Mouse (Mus musculus): ENCODE data around the gene Nop2. TPM values are rescaled to one million over a fixed set of nuclear protein-coding genes. Genes with fewer than 3 reads are reported as not detected.

Nop2 gene
- polyA plus RNA-seq, 2 experiments: 48.5 to 54.2 TPM

DNA sequence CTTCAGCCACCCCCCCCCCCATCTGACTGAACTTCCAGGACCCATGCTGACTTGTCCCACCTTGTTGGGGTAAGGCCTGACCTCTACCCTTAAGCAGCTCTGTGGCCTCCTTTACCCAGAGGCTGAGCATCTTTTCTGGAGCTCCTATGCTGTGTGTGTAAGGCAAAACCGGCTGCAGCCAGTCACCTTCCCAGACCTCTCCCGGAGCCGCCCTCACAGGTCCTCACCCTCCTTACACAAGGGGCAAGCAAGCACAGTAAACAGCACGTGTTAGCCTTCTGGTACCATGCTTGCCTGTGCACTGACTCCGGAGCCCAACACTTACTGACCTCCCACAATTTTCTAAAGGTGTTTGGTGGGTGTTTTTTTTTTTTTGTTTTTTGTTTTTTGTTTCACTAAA lies 43.8 kb downstream of the Nop2 start:
- WGBS: 96% methylated on average over 5 of the region's 5 CpGs
- no peak overlapping the region for H3K4me2 ChIP-seq (replicated peaks; ENCODE audit: low read depth, low read length, severe bottlenecking)
- ATAC-seq (ENCODE audit: low FRiP score, low read depth): no peak
- TF ChIP-seq POLR2A (IDR thresholded peaks at IDR 0.05; ENCODE audit: borderline replicate concordance, extremely low read depth, insufficient read depth, insufficient read length): no peak
- DNase-seq (ENCODE audit: low spot score): no peak
- no peaks in the 10 kb centered on the region for H3K4me1 ChIP-seq (ENCODE audit: control insufficient read depth, insufficient read depth, low read length)
- H3K9me3 ChIP-seq (ENCODE audit: control insufficient read depth, low read length): no peaks in the 10 kb centered on the region
- H3K9ac ChIP-seq (ENCODE audit: low read depth, low read length, severe bottlenecking): no peak overlapping the region
- no peak overlapping the region for H3K4me3 ChIP-seq (replicated peaks; ENCODE audit: low read length)
- H3K27me3 ChIP-seq (ENCODE audit: control insufficient read depth, insufficient read depth, low read length): no peaks in the 10 kb centered on the region
- no peak overlapping the region for H3K27ac ChIP-seq (replicated peaks; ENCODE audit: low read depth, low read length)
- peaks cover 95% of the 10 kb centered on the region for H3K36me3 ChIP-seq (ENCODE audit: control insufficient read depth, insufficient read depth, low read length)

DNA sequence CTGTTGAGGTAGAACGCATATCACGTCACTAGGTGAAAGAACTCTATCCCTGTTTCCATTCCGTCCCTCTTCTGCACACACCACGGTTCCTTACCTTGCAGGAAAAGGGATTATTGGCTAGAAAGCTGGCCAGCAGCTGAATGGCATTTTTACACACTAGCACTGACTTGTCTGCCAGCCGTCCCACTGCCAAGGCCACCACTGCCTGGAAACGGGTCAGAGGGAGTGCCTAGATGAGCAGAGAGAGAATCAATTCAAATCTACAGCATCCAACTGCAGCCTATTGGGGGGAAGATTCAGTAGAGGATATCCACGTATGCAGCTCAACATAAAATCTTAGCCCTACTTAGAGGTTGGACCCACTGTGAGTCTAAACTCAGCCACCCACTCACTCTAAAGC lies 47.9 kb downstream of the Nop2 start:
- Histone ChIP-seq H3K9ac (ENCODE audit: low read depth, low read length, severe bottlenecking) (no peak overlapping the region), H3K4me2 (replicated peaks; ENCODE audit: low read depth, low read length, severe bottlenecking) (no peak overlapping the region), H3K4me3 (replicated peaks; ENCODE audit: low read length) (no peak overlapping the region), H3K36me3 (ENCODE audit: control insufficient read depth, insufficient read depth, low read length) (peaks cover 98% of the 10 kb centered on the region), H3K27ac (replicated peaks; ENCODE audit: low read depth, low read length) (no peak overlapping the region), H3K4me1 (ENCODE audit: control insufficient read depth, insufficient read depth, low read length) (no peaks in the 10 kb centered on the region), H3K9me3 (ENCODE audit: control insufficient read depth, low read length) (no peaks in the 10 kb centered on the region), H3K27me3 (ENCODE audit: control insufficient read depth, insufficient read depth, low read length) (no peaks in the 10 kb centered on the region)
- ATAC-seq (ENCODE audit: low FRiP score, low read depth) (no peak), DNase-seq (ENCODE audit: low spot score) (no peak)
- WGBS: 90% methylated on average over 7 of the region's 7 CpGs
- no peak for TF ChIP-seq POLR2A (IDR thresholded peaks at IDR 0.05; ENCODE audit: borderline replicate concordance, extremely low read depth, insufficient read depth, insufficient read length)

DNA sequence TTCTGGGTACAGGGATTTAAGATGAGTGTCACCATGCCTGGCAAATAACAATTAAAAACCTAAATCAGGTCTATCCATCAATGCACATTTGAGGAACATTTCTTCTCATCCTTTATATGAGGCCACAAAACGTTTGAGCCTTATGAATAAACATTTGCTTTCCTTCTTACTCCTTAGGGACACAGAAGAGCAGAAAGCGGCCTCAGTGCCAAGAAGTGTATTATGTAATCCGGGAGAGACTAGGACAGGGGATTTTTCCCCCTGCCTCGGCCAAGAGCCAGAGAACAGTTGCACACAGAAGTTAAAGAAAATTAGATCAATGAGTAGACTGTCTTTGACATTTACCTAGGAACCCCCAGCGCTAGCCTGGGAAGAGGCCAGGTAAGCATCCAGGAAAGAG lies 50.4 kb downstream of the Nop2 start:
- Histone ChIP-seq H3K4me1 (ENCODE audit: control insufficient read depth, insufficient read depth, low read length) (no peaks in the 10 kb centered on the region), H3K9ac (ENCODE audit: low read depth, low read length, severe bottlenecking) (no peak overlapping the region), H3K9me3 (ENCODE audit: control insufficient read depth, low read length) (no peaks in the 10 kb centered on the region), H3K27me3 (ENCODE audit: control insufficient read depth, insufficient read depth, low read length) (no peaks in the 10 kb centered on the region), H3K4me3 (replicated peaks; ENCODE audit: low read length) (no peak overlapping the region), H3K36me3 (ENCODE audit: control insufficient read depth, insufficient read depth, low read length) (peaks cover 98% of the 10 kb centered on the region), H3K27ac (replicated peaks; ENCODE audit: low read depth, low read length) (no peak overlapping the region), H3K4me2 (replicated peaks; ENCODE audit: low read depth, low read length, severe bottlenecking) (no peak overlapping the region)
- ATAC-seq (ENCODE audit: low FRiP score, low read depth) (no peak), DNase-seq (ENCODE audit: low spot score) (no peak)
- WGBS: 89% methylated on average over 5 of the region's 5 CpGs
- TF ChIP-seq POLR2A (IDR thresholded peaks at IDR 0.05; ENCODE audit: borderline replicate concordance, extremely low read depth, insufficient read depth, insufficient read length): no peak

DNA sequence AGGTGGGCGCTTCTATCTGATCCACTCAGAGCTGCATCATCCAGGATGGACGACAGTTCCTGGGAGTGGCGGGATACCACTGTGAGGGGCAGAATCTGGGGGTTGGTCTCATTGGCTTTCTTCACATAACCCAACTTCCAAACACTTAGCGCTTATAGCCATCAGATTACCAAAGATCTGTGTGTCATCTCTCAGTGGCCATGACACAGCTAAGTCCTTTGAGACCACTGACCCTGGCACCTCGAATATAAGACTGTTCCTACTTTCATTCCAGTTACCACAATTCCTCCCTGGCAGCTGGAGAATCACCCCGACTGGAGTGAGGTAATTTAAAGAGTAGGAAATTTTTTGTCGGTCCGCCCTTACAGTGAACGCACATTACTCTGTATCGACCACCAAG lies 54.5 kb downstream of the Nop2 start:
- TF ChIP-seq POLR2A (IDR thresholded peaks at IDR 0.05; ENCODE audit: borderline replicate concordance, extremely low read depth, insufficient read depth, insufficient read length): no peak
- WGBS: 90% methylated on average over 10 of the region's 10 CpGs
- DNase-seq (ENCODE audit: low spot score) (no peak), ATAC-seq (ENCODE audit: low FRiP score, low read depth) (no peak)
- Histone ChIP-seq H3K4me2 (replicated peaks; ENCODE audit: low read depth, low read length, severe bottlenecking) (no peak overlapping the region), H3K9me3 (ENCODE audit: control insufficient read depth, low read length) (no peaks in the 10 kb centered on the region), H3K27me3 (ENCODE audit: control insufficient read depth, insufficient read depth, low read length) (no peaks in the 10 kb centered on the region), H3K36me3 (ENCODE audit: control insufficient read depth, insufficient read depth, low read length) (peaks cover 85% of the 10 kb centered on the region), H3K9ac (ENCODE audit: low read depth, low read length, severe bottlenecking) (no peak overlapping the region), H3K4me3 (replicated peaks; ENCODE audit: low read length) (no peak overlapping the region), H3K4me1 (ENCODE audit: control insufficient read depth, insufficient read depth, low read length) (no peaks in the 10 kb centered on the region), H3K27ac (replicated peaks; ENCODE audit: low read depth, low read length) (no peak overlapping the region)

DNA sequence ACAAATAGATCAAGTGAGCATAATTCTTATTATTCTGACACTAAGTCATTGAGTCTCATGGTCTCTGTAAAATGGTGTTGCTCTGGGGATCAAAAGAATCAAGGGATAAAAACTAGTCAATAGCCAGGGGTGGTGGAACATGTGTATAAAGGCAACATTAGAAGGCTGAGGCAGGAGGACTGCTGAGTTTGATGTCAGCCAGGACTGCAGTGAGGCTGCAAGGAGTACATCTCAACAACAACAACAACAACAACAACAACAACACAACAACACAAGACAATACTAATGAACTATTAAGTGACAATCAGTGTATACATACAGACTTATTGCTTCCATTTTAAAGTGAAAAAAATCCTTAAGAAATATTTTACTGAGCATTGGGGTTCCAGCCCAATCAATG lies 59.1 kb downstream of the Nop2 start:
- TF ChIP-seq POLR2A (IDR thresholded peaks at IDR 0.05; ENCODE audit: borderline replicate concordance, extremely low read depth, insufficient read depth, insufficient read length): no peak
- Histone ChIP-seq H3K27ac (replicated peaks; ENCODE audit: low read depth, low read length) (peak overlapping the region; percentile 95; the same call in 1 of the 2 replicates), H3K4me3 (replicated peaks; ENCODE audit: low read length) (peak overlapping the region; percentile 61), H3K9ac (ENCODE audit: low read depth, low read length, severe bottlenecking) (peak overlapping the region; percentile 75), H3K4me2 (replicated peaks; ENCODE audit: low read depth, low read length, severe bottlenecking) (peak overlapping the region; percentile 65), H3K36me3 (ENCODE audit: control insufficient read depth, insufficient read depth, low read length) (peaks cover 62% of the 10 kb centered on the region), H3K9me3 (ENCODE audit: control insufficient read depth, low read length) (no peaks in the 10 kb centered on the region), H3K27me3 (ENCODE audit: control insufficient read depth, insufficient read depth, low read length) (no peaks in the 10 kb centered on the region), H3K4me1 (ENCODE audit: control insufficient read depth, insufficient read depth, low read length) (peaks cover 8% of the 10 kb centered on the region)
- ATAC-seq (ENCODE audit: low FRiP score, low read depth) (no peak), DNase-seq (ENCODE audit: low spot score) (no peak)

Data from limb, embryonic 14.5 days (tissue).